Mouse (Mus musculus) gastrocnemius, adult 8-10 months (tissue): ENCODE measurements around the gene U2af1l4. TPM values are rescaled to one million over a fixed set of nuclear protein-coding genes. Genes with fewer than 3 reads are reported as not detected.

ENCODE experiments used
- DNase-seq, 2 experiments: peaks; one replicate each; pipeline ENCODE4 v3.0.0; 2022; ENCODE audit warnings: low spot score in 2 of 2
- total RNA-seq, 4 experiments: library from RNA; stranded (reverse); gene quantifications; 2 replicates each; pipeline ENCODE4 v1.2.4; 2022

The U2af1l4 gene
- total RNA-seq, 4 experiments from 2014 or later: 53.4 to 57.5 (median 56.9) TPM

- peak; percentile 95 to 96 for DNase-seq
Measured at GRCm38 (mm10) chr7:30552102-30553020, 10.7 kb upstream of the U2af1l4 start, which contains the start of the genes Hspb6 and Proser3. TSS of gene Hspb6 (plus strand) at chr7:30552178. TSS of gene Proser3 (minus strand) at chr7:30552299.

GRCm38 (mm10) chr7:30553021-30553589 is 10.0 kb upstream of the U2af1l4 start:
- DNase-seq: peak; percentile 50 to 72

DNA sequence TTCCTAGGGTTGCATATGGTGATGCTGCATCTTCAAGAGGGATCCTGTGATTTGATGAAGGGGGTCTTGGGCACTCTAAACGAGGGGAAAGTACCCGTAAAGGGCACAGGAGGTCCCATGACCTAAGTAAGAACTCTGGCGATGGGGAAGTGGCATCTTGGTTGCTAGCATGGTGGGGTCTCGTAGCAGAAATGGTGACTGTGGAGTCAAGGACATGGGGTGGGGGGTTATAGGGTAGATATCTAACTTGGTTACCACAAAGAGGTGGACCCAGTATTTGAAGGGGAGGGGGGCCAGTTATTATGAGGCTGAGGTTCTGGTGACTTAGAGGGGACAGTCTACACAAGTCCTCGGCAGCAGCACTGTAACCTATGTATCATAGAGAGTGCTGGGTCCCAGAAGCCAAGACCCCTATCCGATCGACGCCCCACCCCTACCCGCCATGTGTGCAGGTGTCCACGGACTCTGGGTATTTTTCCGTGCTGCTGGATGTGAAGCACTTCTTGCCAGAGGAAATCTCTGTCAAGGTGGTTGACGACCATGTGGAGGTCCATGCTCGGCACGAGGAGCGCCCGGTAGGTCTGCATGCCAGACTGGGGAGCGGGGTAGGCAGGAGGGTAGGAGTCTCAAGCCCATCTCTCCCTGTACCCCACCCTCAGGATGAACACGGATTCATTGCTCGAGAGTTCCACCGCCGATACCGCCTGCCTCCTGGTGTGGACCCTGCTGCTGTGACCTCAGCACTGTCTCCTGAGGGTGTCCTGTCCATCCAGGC is 9.1 kb upstream of the U2af1l4 start:
- no peak for DNase-seq

DNA sequence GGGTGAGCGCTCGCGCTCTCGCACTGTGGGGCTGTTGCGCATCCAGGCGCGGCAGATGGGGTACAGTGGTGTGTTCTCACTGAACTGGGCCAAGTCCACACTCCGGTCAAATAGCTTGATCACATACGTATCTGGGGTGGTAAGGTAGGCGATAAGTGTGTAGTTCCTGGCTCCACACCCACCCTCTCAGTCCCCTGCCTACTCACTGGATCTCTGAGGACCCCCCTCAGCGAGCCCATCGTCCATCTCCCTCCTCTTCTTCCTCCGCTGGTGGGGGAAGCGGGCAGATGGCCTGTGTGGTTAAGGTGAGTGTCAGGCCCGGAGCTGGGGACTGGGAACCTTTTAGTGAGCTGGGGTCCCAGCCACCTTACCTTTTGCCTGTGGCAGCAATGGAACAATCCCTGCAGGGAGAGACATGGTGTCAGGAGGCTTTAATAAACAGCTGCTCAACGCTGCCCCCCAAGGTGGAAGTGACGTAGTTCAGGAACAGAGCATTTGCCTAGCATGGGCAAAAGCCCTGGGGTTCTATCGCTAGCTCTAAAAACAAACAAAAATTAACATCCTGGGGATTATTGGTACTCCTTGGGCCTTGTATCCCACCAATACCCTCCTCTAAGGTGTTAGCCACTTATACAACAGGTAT is 6.1 kb upstream of the U2af1l4 start:
- DNase-seq: no peak

DNA sequence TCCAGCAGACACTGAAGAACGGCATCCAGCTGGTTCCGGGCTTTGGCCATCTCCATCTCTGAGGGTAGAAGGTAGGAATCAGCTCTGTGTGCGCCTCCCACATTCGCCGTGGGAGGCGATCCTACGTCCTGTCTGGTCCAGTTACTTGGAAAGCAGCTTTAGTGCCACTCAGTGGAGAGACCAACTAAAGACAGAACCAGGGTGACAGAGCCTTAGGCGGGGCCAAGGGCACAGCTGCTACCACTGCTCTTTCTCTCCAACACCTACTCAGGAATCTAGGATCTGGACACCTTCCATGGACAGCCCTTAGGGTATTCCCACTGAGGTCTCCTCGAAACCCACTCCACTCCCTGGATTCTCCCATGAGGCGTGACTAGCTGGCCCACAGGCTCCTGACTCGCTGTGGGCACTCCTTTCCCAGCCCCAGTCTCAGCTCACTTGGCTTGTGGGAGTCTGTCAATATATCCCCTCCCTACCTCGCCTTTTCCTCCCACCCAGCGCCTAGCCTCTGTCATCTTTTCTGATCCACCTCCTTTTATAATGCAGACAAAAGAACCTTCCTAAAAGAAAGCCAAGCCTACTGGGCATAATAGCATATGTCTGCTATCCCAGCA is 5.1 kb upstream of the U2af1l4 start:
- no peak for DNase-seq

DNA sequence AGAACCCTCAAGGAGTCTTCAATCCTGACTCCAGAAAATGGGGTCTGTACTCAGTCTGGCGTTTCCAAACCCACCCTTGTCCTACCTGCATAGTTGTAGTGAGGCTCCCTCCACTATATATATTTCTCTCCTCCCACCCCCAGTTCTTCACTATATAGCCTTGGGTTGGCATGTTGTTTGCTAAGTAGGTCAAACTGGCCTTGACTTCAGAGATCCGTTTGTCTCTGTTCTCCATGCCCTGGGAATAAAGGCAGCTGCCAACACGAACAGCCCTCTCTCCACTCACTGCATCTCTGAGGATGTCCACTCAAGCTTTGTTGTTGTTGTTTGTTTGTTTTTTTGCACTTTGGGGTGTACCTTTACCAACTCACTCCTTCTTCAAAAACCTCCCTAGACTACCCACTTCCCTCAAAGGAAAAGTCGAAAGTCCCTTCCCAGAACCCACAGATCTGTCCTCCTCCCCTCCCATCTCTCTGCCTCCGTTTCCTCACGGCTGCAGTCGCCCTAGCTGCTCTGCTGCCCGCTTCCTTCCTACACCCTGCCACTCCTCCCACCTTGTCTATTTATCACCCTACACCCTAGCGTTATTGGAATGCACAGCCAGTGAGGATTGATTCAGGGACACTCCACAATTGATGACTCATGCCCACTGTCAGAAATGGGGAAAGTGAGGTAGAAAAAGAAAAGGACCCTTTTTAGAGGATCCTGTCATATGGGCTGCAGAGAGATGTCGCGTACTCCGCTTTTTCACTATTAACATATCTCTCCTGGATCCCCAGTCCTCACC is 4.3 kb upstream of the U2af1l4 start:
- DNase-seq: no peak

- DNase-seq: peak; percentile 98 to 99
Measured at GRCm38 (mm10) chr7:30559443-30559954, 3.6 kb upstream of the U2af1l4 start, which contains the start of gene Lin37. TSS of gene Lin37 (minus strand) at chr7:30559838.

DNA sequence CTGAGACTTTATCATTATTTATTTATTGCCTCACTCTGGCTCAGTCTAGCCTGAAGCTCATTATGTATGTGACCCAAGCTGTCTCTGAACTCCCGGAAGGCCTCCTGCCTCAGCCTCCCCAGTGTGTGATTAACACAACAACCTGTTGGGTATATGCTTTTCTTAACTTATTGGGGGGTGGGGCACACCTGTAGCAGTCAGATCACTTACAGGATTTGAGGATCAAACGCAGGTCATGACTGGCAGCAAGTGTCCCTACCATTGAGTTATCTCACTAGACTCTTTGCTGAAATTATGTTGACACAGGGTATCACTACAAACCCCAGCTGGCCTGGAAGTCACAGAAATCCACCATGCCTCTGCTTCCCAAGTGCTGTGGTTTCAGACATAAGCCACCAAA is 2.8 kb upstream of the U2af1l4 start:
- no peak for DNase-seq

GRCm38 (mm10) chr7:30562526-30563116 is 480 bp upstream of the U2af1l4 start:
- DNase-seq: no peak

- DNase-seq: no peak
Measured at GRCm38 (mm10) chr7:30563906-30564280, 792 bp downstream of the U2af1l4 start.

GRCm38 (mm10) chr7:30564970-30565571 is 2.0 kb downstream of the U2af1l4 start, which contains the start of gene Igflr1:
TSS of gene Igflr1 (plus strand) at chr7:30565427.
- DNase-seq: no peak

DNA sequence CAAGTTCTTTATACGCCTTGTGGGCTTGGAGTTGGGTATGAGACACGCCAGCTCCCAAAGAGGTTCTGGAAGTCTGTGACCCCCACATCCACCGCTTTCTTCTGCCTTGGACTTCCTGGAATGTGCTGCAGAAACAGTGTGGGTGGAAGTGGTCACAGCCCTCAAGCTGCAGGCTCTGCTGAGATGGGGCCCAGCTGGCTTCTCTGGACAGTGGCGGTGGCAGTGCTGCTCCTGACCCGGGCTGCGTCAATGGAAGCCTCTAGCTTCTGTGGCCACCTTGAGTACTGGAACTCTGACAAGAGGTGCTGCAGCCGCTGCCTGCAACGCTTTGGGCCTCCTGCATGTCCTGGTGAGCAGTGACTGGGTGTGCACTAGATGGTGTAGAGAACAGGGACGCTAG is 2.9 kb downstream of the U2af1l4 start:
- no peak for DNase-seq

- no peak for DNase-seq
Measured at GRCm38 (mm10) chr7:30567555-30567954, 4.5 kb downstream of the U2af1l4 start.

DNA sequence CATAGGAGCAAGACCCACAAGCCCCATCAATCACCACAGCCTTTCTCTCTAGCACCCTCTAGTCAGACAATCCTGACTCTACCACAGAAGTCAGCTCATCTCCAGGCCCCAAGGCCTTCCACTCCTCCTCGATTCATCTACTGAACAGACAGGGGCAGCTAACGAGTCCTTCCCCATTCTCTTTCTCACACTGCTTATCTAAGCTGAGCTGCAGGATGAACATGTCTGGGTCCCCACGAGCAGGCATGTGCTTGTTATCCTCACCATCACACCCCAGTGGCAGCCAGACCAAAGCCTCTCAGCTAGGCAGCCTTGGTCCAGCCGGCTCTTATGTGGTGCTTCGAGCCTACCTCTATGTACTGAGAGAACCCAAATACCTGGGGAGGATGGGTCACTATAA is 9.3 kb downstream of the U2af1l4 start:
- no peak for DNase-seq

GRCm38 (mm10) chr7:30572969-30573368 is 9.9 kb downstream of the U2af1l4 start:
- peak; percentile 86 to 89 for DNase-seq

DNA sequence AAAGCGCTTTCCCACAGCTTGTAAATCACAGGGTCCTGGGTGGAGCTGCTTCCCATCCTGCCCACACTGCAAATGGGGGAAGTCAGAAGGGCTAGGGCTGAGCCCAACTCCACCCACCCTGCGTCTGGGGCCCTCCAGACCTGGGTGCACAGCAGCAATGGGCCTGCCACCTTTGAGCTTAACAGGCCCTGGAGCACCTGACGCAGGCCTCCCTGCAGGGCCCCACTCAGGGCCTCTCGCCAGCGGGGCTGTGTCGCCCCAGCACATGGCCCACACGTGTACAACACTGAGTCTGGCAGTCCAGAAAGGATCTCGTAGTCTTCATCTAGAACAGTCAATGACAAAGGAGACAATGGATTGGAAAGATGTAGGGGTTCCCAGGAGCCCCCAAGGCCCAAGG is 16.8 kb downstream of the U2af1l4 start:
- DNase-seq: no peak

- DNase-seq: peak in 1 of 2 experiments; percentile 1
Measured at GRCm38 (mm10) chr7:30581547-30581946, 18.4 kb downstream of the U2af1l4 start.

- no peak for DNase-seq
Measured at GRCm38 (mm10) chr7:30584339-30584738, 21.2 kb downstream of the U2af1l4 start.

DNA sequence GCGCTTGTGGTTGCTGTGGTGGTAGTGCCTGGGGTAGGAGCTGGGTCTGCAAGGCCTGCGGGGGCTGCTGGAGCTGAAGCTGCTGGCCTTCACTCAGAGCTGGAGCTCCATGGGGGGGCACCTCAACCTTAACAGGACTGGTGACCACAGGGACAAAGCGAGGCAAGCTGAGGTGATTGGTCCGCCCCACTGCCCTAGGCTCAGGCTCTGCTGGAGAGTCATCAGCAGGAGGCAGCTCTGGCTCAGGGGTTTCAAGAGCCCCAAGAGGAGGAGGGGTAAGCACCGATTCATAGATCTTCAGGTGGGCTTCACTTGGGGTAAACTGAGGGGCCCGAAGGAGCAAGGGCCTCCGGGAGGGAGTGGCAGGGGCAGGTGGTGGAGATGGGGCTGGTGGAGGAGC is 22.1 kb downstream of the U2af1l4 start:
- DNase-seq: no peak
